Comparison of ENCODE assay signal across 10 mouse cellular contexts in the genomic region with DNA sequence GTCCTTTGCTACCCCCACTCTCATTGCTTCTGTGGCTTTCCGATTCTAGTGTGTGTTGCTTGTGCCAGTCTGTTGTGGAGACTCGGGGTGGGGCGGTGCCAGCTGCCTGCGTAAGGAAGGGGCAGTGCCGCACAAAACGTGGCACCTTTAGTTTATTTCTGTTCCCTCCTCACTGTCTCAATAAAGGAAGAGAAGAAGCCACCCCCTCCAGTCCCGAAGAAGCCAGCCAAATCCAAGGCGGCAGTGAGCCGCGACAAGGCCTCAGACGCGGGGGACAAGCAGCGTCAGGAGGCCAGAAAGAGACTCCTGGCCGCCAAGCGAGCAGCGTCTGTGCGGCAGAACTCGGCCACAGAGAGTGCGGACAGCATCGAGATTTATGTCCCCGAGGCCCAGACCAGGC. TPM values are rescaled to one million over a fixed set of nuclear protein-coding genes. Genes with fewer than 3 reads are reported as not detected.
DNase-seq lines count a peak whose midpoint lies in the region; ATAC-seq and TF ChIP-seq lines count a peak whose summit lies in the region.
"Had no signal": no experiment of that assay in that cellular context is flagged by ENCODE, and none has a peak within 500 bp of the region (broad histone marks: within the 10 kb centered on the region; RNA-seq: fewer than 3 reads in every experiment).

No protein-coding gene starts in this region.

- H3K9me3 ChIP-seq in forebrain, embryonic 10.5 days, result peaks cover 16% of the 10 kb centered on the region

- H3K27ac ChIP-seq in left cerebral cortex, adult 2 months, result peak overlapping the region; percentile 75
- H3K27ac ChIP-seq in testis, adult 2 months (ENCODE audit: control insufficient read depth, insufficient read depth, low read depth, low read length), result 0 out of 2 replicates have a peak overlapping the region, but pooled peaks have one; percentile 40
- H3K27ac ChIP-seq in forebrain, embryonic 10.5 days, result no peak overlapping the region
- H3K27ac ChIP-seq: limb, embryonic 13.5 days had no signal

- peak; percentile 22 for ATAC-seq in frontal cortex, adult (ENCODE audit: low TSS enrichment)
- ATAC-seq: Patski had no signal

- no peak overlapping the region for H3K4me3 ChIP-seq in left cerebral cortex, adult 2 months
- H3K4me3 ChIP-seq in testis, adult 2 months (ENCODE audit: control insufficient read depth, low read depth, low read length), result no peak overlapping the region
- H3K4me3 ChIP-seq in forebrain, embryonic 10.5 days, result no peak overlapping the region
- H3K4me3 ChIP-seq: limb, embryonic 13.5 days had no signal

- no peaks in the 10 kb centered on the region; the same call in 1 of the 2 replicates for H3K4me1 ChIP-seq in testis, adult 2 months (ENCODE audit: control insufficient read depth, insufficient read depth, low read length)
- H3K4me1 ChIP-seq in forebrain, embryonic 10.5 days, result no peaks in the 10 kb centered on the region

- no peaks in the 10 kb centered on the region for H3K36me3 ChIP-seq in testis, adult 2 months (ENCODE audit: control insufficient read depth, insufficient read depth, low read length)
- peaks cover 77% of the 10 kb centered on the region for H3K36me3 ChIP-seq in forebrain, embryonic 10.5 days (replicated peaks)

- intact Hi-C loops in left cerebral cortex, adult 2 months (cut with DNase I), result loop anchor here (5.0 kb wide), 1 partner anchor 235 kb away; no protein-coding TSS in a partner anchor
- intact Hi-C loops in left cerebral cortex, postnatal 14 days (cut with DNase I), result no loop called here

- 95% methylated on average over 21 of the region's 21 CpGs for WGBS in forebrain, embryonic 10.5 days

- H3K27me3 ChIP-seq in testis, adult 2 months (ENCODE audit: control insufficient read depth, insufficient read depth, low read length), result no peaks in the 10 kb centered on the region
- no peaks in the 10 kb centered on the region for H3K27me3 ChIP-seq in forebrain, embryonic 10.5 days (ENCODE audit: poor library complexity, severe bottlenecking)
- H3K27me3 ChIP-seq: limb, embryonic 13.5 days; Patski had no signal

- DNase-seq in frontal cortex, postnatal 10 days (ENCODE audit: low spot score in 2 of 2), result no peak
- DNase-seq in left cerebral cortex, adult 2 months (ENCODE audit: extremely low spot score in 1 of 2, low spot score in 2 of 2), result peak in 1 of 2 experiments; percentile 57
- DNase-seq in left cerebral cortex, postnatal 14 days (ENCODE audit: low spot score in 2 of 2), result no peak
- DNase-seq in testis, postnatal 14 days (ENCODE audit: low spot score), result no peak
- no peak for DNase-seq in forebrain, embryonic 10.5 days (ENCODE audit: extremely low spot score, low spot score)
- DNase-seq in embryo, embryonic 11 days, result no peak

- no peak for TF ChIP-seq POLR2A in testis, adult 2 months (IDR thresholded peaks at IDR 0.05; ENCODE audit: control insufficient read depth, low read depth, low read length)

- no peak for TF ChIP-seq CTCF in left cerebral cortex, adult 2 months (IDR thresholded peaks at IDR 0.05)
- TF ChIP-seq CTCF in testis, adult 2 months (IDR thresholded peaks at IDR 0.05; ENCODE audit: control insufficient read depth, insufficient read depth, insufficient replicate concordance, low read depth, low read length), result no peak

RNA-seq across cellular contexts. Expression of a gene that starts 12.7 kb away (rescaled TPM):
- 10 to 100 TPM; 16.1 to 17.3 TPM for total RNA-seq in left cerebral cortex, adult 2 months (2021)
- total RNA-seq in left cerebral cortex, postnatal 14 days (2021), result 10 to 100 TPM; 24.1 to 24.2 TPM
- polyA plus RNA-seq in testis, adult 2 months (2012; rRNA removed), result 68.0 and 106 TPM in 2 replicates
- polyA plus RNA-seq in forebrain, embryonic 10.5 days (2016; fragmentation: Nextera tagmentation; extraction: Ambion mirVana), result 79.0 and 80.3 TPM in 2 replicates
